ENCODE assay signal across 20 mouse cellular contexts in genomic region chr1:132571613-132572012, GRCm38 (mm10). TPM values are rescaled to one million over a fixed set of nuclear protein-coding genes. Genes with fewer than 3 reads are reported as not detected.
"Had no signal": no experiment of that assay in that cellular context is flagged by ENCODE, and none has a peak within 500 bp of the region (broad histone marks: within the 10 kb centered on the region; RNA-seq: fewer than 3 reads in every experiment).

No protein-coding gene starts in this region.

- H3K27ac ChIP-seq: limb, embryonic 12.5 days; limb, embryonic 15.5 days; liver, embryonic 14.5 days; macrophage; midbrain, embryonic 12.5 days; midbrain, embryonic 15.5 days; neural tube, embryonic 12.5 days; stomach, embryonic 15.5 days had no signal

- H3K4me1 ChIP-seq: limb, embryonic 12.5 days; limb, embryonic 15.5 days; midbrain, embryonic 12.5 days; stomach, embryonic 15.5 days had no signal

- H3K4me3 ChIP-seq: limb, embryonic 12.5 days; limb, embryonic 15.5 days; midbrain, embryonic 12.5 days; midbrain, embryonic 15.5 days; neural tube, embryonic 12.5 days; stomach, embryonic 15.5 days had no signal

- H3K27me3 ChIP-seq: limb, embryonic 12.5 days; limb, embryonic 15.5 days; midbrain, embryonic 12.5 days; midbrain, embryonic 15.5 days; neural tube, embryonic 12.5 days; stomach, embryonic 15.5 days had no signal

- H3K9me3 ChIP-seq: limb, embryonic 12.5 days; limb, embryonic 15.5 days; midbrain, embryonic 12.5 days; midbrain, embryonic 15.5 days; neural tube, embryonic 12.5 days; stomach, embryonic 15.5 days had no signal

- H3K36me3 ChIP-seq: limb, embryonic 12.5 days; limb, embryonic 15.5 days; midbrain, embryonic 12.5 days; stomach, embryonic 15.5 days had no signal

- H3K9ac ChIP-seq: limb, embryonic 12.5 days; limb, embryonic 15.5 days; liver, embryonic 14.5 days; liver, postnatal 0 days; lung, embryonic 14.5 days; midbrain, embryonic 12.5 days; midbrain, embryonic 15.5 days; neural tube, embryonic 12.5 days; stomach, embryonic 15.5 days had no signal

- ATAC-seq: liver, postnatal 0 days; lung, postnatal 0 days; midbrain, embryonic 15.5 days had no signal

- DNase-seq: kidney, postnatal 14 days; kidney, postnatal 4 days; left cerebral cortex, postnatal 4 days; liver, postnatal 0 days; lung, embryonic 14.5 days; retina, postnatal 1 day; right cerebral cortex, postnatal 25 days; spleen, adult 18-20 months; thymus, postnatal 25 days had no signal

- H3K4me2 ChIP-seq: limb, embryonic 12.5 days; limb, embryonic 15.5 days; liver, embryonic 11.5 days; lung, embryonic 14.5 days; midbrain, embryonic 12.5 days; midbrain, embryonic 15.5 days; neural tube, embryonic 12.5 days; stomach, embryonic 15.5 days had no signal

RNA-seq across cellular contexts. Expression of gene Cntn2, which starts 28.6 kb away (rescaled TPM):
- total RNA-seq: megakaryocyte, adult 5-6 weeks had no signal
- polyA plus RNA-seq: macrophage had no signal
